Mouse (Mus musculus) embryonic fibroblast, embryonic 13.5 days (primary cell): ENCODE data around the gene Mgmt. TPM values are rescaled to one million over a fixed set of nuclear protein-coding genes. Genes with fewer than 3 reads are reported as not detected.

ENCODE experiments used
- H3K27ac ChIP-seq: 2 replicates; pipeline ENCODE4 v1.5.1; 2012; ENCODE audit warnings: low read length, control low read depth, inconsistent platforms; ENCODE audit not compliant: insufficient read depth
- H3K4me1 ChIP-seq: 2 replicates; pipeline ENCODE4 v1.6.1; 2011; ENCODE audit warnings: low read length; ENCODE audit not compliant: control insufficient read depth, insufficient read depth
- H3K4me3 ChIP-seq: 2 replicates; pipeline ENCODE4 v1.5.1; 2011; ENCODE audit warnings: mild to moderate bottlenecking, control low read depth, low read length; ENCODE audit not compliant: insufficient read depth
- CTCF ChIP-seq: IDR thresholded peaks from 2 replicates; pipeline ENCODE4 v1.5.1; 2011; ENCODE audit warnings: mild to moderate bottlenecking, control low read depth, low read length, moderate library complexity, borderline replicate concordance; ENCODE audit not compliant: insufficient read depth
- POLR2A ChIP-seq: IDR thresholded peaks from 2 replicates; pipeline ENCODE4 v1.6.1; 2011; ENCODE audit warnings: low read depth, mild to moderate bottlenecking, control low read depth, low read length, moderate library complexity
- polyA plus RNA-seq: library from polyadenylated mRNA; stranded (reverse); fragments of >200 nt; gene quantifications from 2 replicates; pipeline ENCODE4 v1.2.4, GENCODE M21; 2011; ENCODE audit warnings: low read depth; ENCODE audit not compliant: missing spikeins, insufficient read length

Gene Mgmt
- polyA plus RNA-seq, 1 experiment = 10.2 TPM

DNA sequence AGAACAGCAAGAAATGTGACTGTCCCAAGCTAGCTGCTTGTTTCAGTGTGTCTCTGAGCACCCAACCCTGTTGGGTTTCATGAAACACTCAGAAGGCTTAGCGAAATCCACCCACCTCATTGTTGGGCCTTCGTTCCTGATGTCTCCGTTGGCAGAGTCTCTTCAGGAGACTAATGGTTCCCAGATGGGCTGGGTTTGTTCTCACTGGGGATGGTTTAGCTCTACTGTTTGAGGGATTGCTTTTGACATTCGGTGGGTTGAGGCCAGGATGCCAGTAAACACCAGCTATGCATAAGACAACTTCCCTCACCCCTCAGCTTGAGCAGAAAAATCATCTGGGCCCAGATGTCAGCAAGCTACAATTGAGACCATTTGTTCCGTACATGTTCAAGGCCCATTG lies 39.9 kb downstream of the Mgmt start:
- no peak overlapping the region for H3K4me3 ChIP-seq
- H3K27ac ChIP-seq = no peak overlapping the region
- TF ChIP-seq POLR2A = no peak
- no peak for TF ChIP-seq CTCF
- no peaks in the 10 kb centered on the region for H3K4me1 ChIP-seq

DNA sequence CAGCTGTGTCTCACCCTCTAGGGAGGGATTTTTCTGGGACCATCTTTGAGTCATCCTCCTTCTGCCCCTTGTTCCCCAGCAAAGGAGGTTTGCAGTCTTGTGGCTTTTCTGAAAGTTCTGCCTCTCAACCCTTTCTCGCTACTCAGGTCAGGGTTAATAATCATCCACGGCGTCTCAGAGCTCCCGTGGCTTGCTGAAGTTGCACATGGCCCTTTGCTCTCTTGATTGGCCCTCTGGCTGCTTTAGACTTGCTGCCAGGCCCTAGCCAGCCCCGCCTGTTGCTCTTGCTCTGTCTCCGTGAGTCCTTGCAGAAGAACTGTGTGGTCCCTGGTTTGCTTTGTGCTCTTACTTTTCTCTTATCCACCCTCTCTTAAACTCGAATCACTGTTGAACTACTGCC lies 40.4 kb downstream of the Mgmt start:
- H3K4me1 ChIP-seq = no peaks in the 10 kb centered on the region
- H3K4me3 ChIP-seq = no peak overlapping the region
- TF ChIP-seq CTCF (no peak), POLR2A (no peak)
- no peak overlapping the region for H3K27ac ChIP-seq

DNA sequence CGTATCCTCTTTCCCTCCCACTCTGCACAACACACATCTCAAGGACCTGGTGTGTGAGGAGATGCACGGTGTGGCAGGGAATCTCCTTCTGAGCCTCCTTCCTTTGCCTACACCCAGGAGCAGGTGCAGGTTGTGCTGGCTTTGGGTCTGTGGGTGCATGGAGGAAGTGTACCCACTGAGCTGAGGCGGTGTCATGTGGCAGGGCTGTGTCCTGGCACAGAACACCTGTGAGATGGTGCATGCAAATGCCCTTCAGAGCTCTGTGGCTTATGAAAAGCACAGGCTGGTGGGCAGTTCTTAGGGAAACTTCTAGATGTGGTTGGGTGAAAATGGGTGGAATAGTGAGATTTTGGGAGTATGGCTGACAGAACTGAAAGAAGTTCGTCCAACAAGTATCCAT lies 44.0 kb downstream of the Mgmt start:
- TF ChIP-seq CTCF (no peak), POLR2A (no peak)
- H3K4me1 ChIP-seq = 0 out of 2 replicates have a peak, but pooled peaks cover 3% of the 10 kb centered on the region
- H3K27ac ChIP-seq = no peak overlapping the region
- no peak overlapping the region for H3K4me3 ChIP-seq

DNA sequence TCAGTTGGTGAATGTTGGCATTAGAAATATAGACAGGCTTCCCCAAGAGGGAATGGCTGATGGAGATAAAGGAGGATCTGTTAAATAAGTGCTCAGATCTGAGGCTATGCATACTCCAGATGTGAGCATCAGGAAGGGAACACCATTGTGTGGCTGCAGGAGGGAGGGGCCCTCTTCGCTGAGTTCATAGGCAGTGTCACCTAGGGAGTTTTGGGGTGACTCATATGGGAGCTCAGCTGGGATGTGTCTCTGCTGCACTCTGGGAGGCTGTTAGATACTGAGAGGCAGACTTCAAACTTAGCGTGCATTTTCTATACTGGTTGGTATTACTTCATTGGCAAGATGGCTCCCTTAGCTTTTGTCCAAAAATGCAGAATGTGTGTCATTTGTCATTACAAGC lies 48.0 kb downstream of the Mgmt start:
- 0 out of 2 replicates have a peak, but pooled peaks cover 3% of the 10 kb centered on the region for H3K4me1 ChIP-seq
- no peak overlapping the region for H3K27ac ChIP-seq
- no peak for TF ChIP-seq POLR2A
- TF ChIP-seq CTCF = no peak
- no peak overlapping the region for H3K4me3 ChIP-seq

DNA sequence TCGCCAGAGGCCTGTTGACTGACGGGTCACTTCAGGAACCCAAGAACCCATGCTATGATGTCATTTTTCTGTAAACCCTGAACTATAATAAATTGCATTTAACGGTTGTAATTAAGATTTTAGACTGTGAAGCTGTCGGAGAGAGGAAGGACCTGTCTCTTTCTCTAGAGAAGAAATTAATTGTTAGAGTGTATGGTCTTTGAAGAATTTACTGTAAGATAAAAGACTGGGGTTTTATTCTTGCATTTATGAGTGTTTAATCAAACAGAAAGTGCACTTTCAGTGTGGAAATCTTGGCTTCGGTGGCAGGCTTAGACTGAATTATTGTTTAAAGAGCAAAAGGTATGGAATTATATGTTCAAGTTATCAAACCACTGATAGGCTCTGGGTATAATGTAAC lies 49.5 kb downstream of the Mgmt start:
- Histone ChIP-seq H3K4me1 (0 out of 2 replicates have a peak, but pooled peaks cover 3% of the 10 kb centered on the region), H3K27ac (no peak overlapping the region), H3K4me3 (no peak overlapping the region)
- TF ChIP-seq CTCF = no peak
- TF ChIP-seq POLR2A = no peak

DNA sequence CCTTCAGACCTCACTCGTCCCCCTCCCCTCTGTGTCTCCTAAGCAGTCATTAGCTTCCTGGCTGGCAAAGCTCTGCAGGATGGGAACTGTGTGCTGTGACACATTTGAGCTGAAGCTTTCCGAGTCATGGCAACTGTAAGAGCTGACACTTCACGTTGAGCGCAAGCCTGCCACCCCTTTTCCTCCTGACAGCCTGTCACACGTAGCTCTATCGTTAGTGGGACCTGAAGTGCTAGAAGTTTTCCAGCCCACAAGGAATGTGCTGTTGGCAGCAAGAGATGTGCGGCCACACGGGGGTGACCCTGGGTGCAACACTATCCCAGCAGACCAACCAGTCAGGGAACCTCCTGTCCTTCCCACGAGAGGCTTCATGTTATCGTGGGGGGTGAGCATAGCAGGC lies 51.3 kb downstream of the Mgmt start:
- H3K4me3 ChIP-seq = no peak overlapping the region
- no peak overlapping the region for H3K27ac ChIP-seq
- H3K4me1 ChIP-seq = 0 out of 2 replicates have a peak, but pooled peaks cover 3% of the 10 kb centered on the region
- TF ChIP-seq POLR2A (no peak), CTCF (no peak)

DNA sequence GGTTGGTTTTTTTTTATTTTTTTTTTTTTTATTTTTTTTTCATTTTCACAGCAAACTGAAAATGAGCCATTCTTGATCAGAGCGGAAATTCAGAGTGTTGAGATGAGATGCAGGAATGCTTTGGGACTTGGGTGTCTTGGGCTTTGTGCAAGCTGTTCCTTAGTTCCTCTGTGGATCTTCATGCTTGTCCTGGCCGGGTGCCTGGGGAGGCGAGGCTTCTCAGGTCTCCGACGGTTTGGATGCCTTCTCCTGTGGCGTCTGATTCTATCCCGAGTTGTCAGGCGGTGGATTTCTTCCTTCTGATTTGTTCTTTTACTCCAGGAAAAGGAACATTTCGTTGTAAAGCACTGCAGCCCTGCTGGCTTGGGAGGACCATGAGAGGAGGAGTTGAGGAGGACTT lies 51.7 kb downstream of the Mgmt start:
- no peak for TF ChIP-seq CTCF
- TF ChIP-seq POLR2A = no peak
- H3K4me3 ChIP-seq = no peak overlapping the region
- H3K4me1 ChIP-seq = 0 out of 2 replicates have a peak, but pooled peaks cover 3% of the 10 kb centered on the region
- H3K27ac ChIP-seq = no peak overlapping the region

DNA sequence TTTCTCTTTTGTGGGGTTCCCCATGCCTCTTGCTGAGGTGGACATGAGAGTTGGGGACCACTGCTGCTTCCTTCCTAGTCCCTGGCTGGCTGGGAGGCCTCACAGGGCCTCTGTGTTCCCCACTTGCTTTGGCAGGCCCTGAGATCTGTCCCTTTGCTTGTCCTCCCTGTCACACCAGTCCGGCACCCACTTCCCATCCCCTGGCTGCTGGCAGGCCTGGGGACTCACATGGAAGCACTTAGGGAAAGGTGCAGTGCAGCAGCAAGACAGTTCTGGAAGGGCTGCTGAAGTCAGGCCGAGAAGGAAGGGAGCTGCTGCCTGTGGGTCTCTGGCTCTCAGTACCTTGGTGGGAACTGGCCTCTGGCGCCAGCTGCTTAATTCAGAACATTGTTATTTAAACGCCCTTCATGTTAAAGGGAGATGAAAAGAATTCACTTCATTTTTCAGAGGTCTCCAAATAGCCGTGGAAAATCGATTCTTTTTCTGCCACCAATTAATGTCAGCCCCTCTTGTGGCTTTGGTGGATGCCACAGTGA lies 53.9 kb downstream of the Mgmt start:
- TF ChIP-seq CTCF (no peak), POLR2A (no peak)
- H3K4me1 ChIP-seq = no peaks in the 10 kb centered on the region
- H3K4me3 ChIP-seq = no peak overlapping the region
- no peak overlapping the region for H3K27ac ChIP-seq

DNA sequence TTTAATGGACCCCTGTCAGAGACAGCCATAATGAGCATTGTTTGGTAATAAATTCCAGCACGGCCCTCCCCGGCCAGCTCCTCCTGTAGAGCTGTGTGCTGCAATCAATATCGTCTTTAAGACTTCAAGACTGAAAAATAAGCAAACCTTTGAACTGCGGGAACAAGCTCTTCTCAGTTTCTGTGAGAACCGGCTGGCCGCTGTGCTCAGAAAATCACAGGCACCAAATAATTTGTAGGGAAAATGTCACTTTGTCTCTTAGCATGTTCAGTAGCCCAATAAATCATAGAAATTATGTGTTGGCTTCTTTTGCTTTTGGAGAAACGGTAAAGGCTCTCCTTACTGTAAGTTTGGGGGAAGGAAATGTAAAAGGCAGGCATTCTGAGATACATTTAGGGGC lies 58.2 kb downstream of the Mgmt start:
- Histone ChIP-seq H3K4me3 (no peak overlapping the region), H3K4me1 (no peaks in the 10 kb centered on the region), H3K27ac (no peak overlapping the region)
- TF ChIP-seq POLR2A (no peak), CTCF (no peak)

DNA sequence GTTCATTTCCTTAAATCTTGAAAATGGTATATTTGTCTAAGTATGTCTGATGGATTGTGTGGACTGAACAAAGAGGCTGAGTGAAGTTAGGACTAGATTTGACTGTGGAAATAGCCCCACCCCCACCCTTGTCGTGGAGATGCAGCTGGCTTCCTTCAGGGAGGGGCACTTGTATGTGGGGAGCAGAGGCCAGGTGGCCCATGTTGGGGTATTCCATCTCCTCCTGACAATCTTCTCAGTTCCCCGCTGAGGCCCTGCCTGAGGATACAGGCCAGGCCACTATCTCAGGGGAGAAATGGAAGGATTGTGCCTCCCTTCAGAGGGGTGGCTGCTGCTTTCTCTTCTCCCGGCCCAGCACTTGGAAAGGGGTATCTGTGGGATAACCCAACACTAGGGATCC lies 58.8 kb downstream of the Mgmt start:
- TF ChIP-seq POLR2A (no peak), CTCF (no peak)
- H3K4me3 ChIP-seq = no peak overlapping the region
- H3K4me1 ChIP-seq = no peaks in the 10 kb centered on the region
- no peak overlapping the region for H3K27ac ChIP-seq

DNA sequence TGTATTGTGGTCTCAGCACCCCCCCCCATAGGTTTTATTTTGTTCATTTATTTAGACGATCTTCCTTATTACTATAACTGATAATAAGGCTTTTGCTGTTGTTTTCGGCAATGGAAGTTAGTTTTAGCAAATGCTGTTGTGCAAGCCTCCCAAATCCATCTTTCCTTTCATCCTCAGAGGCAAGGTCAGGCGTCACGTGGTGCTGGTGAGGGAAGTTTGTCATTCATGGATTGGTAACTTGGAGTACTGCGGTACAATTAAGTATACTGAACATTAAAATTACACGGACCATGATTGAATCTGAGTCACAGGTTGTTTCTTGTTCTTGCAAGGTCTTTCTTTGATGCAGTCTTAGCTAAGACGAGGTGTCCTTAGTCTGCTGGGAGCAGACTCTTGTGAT lies 77.9 kb downstream of the Mgmt start:
- Histone ChIP-seq H3K4me3 (no peak overlapping the region), H3K4me1 (no peaks in the 10 kb centered on the region)

More for the DNA sequence above, 77.9 kb downstream of the Mgmt start:
- H3K27ac ChIP-seq = no peak overlapping the region
- TF ChIP-seq POLR2A (no peak), CTCF (no peak)
